Mouse (Mus musculus) gastrocnemius, postnatal 14 days (tissue): ENCODE measurements around the gene Pibf1. TPM values are rescaled to one million over a fixed set of nuclear protein-coding genes. Genes with fewer than 3 reads are reported as not detected.

Experiments used
- DNase-seq: peaks from one replicate; pipeline ENCODE4 v3.0.0; 2021; ENCODE audit warnings: mixed read lengths
- intact Hi-C: fragments of 180-260 bp; cut with DNase I; formaldehyde crosslinking; loops from one replicate; pipeline ENCODE4 v1.15.1; 2025; ENCODE audit warnings: low total_unique reads
- long read RNA-seq, 2 experiments: library from polyadenylated mRNA; stranded (forward); transcript quantifications; one replicate each; pipeline ENCODE4 v2.0.0; 2021
- total RNA-seq, 2 experiments: library from RNA; stranded (reverse); gene quantifications; 2 replicates each; pipeline ENCODE4 v1.2.3; 2021

Gene Pibf1
- 1 to 10 TPM; 7.8 to 8.4 TPM for total RNA-seq
- long read RNA-seq, experiment 1, transcript Pibf1-201 (18 exons, 2,797 nt): major isoform, 6 of 9 reads
- long read RNA-seq, experiment 1, partial matches to known transcripts: 2 of 9 reads
- long read RNA-seq, experiment 1, other reads (novel, unspliced or antisense): 1 of 9 reads
- long read RNA-seq, experiment 2, transcript Pibf1-201 (18 exons, 2,797 nt): major isoform, 6 of 8 reads
- long read RNA-seq, experiment 2, partial matches to known transcripts: 1 of 8 reads
- long read RNA-seq, experiment 2, other reads (novel, unspliced or antisense): 1 of 8 reads

- intact Hi-C loops: no loop called here
- DNase-seq: peak; percentile 98
Measured at GRCm38 (mm10) chr14:99099267-99099966, at the start of gene Pibf1, which contains the start of gene Dis3. TSS of gene Pibf1 (plus strand) at chr14:99099424. TSS of gene Dis3 (minus strand) at chr14:99099770.

GRCm38 (mm10) chr14:99058959-99059586 lies 40.2 kb upstream of the Pibf1 start:
- intact Hi-C loops: no loop called here
- no peak for DNase-seq

- intact Hi-C loops: no loop called here
Measured at GRCm38 (mm10) chr14:99060616-99061015, 38.6 kb upstream of the Pibf1 start.

GRCm38 (mm10) chr14:99063091-99063490 lies 36.1 kb upstream of the Pibf1 start:
- intact Hi-C loops: no loop called here
- no peak for DNase-seq

More at GRCm38 (mm10) chr14:99060616-99061015, 38.6 kb upstream of the Pibf1 start:
- no peak for DNase-seq

- DNase-seq: no peak
- intact Hi-C loops: no loop called here
Measured at GRCm38 (mm10) chr14:99071146-99071545, 28.1 kb upstream of the Pibf1 start.

- no peak for DNase-seq
- intact Hi-C loops: no loop called here
Measured at GRCm38 (mm10) chr14:99088947-99089346, 10.3 kb upstream of the Pibf1 start.

GRCm38 (mm10) chr14:99099967-99100587 lies 853 bp downstream of the Pibf1 start:
- DNase-seq: no peak
- intact Hi-C loops: no loop called here

GRCm38 (mm10) chr14:99103050-99103449 lies 3.8 kb downstream of the Pibf1 start:
- intact Hi-C loops: no loop called here
- DNase-seq: no peak

- no peak for DNase-seq
- intact Hi-C loops: no loop called here
Measured at GRCm38 (mm10) chr14:99104542-99105123, 5.4 kb downstream of the Pibf1 start.

- intact Hi-C loops: no loop called here
- no peak for DNase-seq
Measured at GRCm38 (mm10) chr14:99106671-99107070, 7.4 kb downstream of the Pibf1 start.

GRCm38 (mm10) chr14:99107631-99108187 lies 8.5 kb downstream of the Pibf1 start:
- intact Hi-C loops: no loop called here
- no peak for DNase-seq

GRCm38 (mm10) chr14:99108762-99109161 lies 9.5 kb downstream of the Pibf1 start:
- no peak for DNase-seq
- intact Hi-C loops: no loop called here

- intact Hi-C loops: no loop called here
- no peak for DNase-seq
Measured at GRCm38 (mm10) chr14:99117576-99117975, 18.4 kb downstream of the Pibf1 start.

- DNase-seq: no peak
- intact Hi-C loops: no loop called here
Measured at GRCm38 (mm10) chr14:99121584-99122339, 22.5 kb downstream of the Pibf1 start.

- DNase-seq: no peak
- intact Hi-C loops: no loop called here
Measured at GRCm38 (mm10) chr14:99124076-99124475, 24.9 kb downstream of the Pibf1 start.

GRCm38 (mm10) chr14:99126713-99127112 lies 27.5 kb downstream of the Pibf1 start:
- DNase-seq: no peak
- intact Hi-C loops: no loop called here

- no peak for DNase-seq
- intact Hi-C loops: no loop called here
Measured at GRCm38 (mm10) chr14:99127509-99127908, 28.3 kb downstream of the Pibf1 start.

- intact Hi-C loops: no loop called here
Measured at GRCm38 (mm10) chr14:99129050-99129449, 29.8 kb downstream of the Pibf1 start.

GRCm38 (mm10) chr14:99134048-99134447 lies 34.8 kb downstream of the Pibf1 start:
- intact Hi-C loops: no loop called here
- no peak for DNase-seq

More at GRCm38 (mm10) chr14:99129050-99129449, 29.8 kb downstream of the Pibf1 start:
- DNase-seq: no peak
